Mouse (Mus musculus): ENCODE results near the gene Dhx33. TPM values are rescaled to one million over a fixed set of nuclear protein-coding genes. Genes with fewer than 3 reads are reported as not detected.

Dhx33 gene
- polyA plus RNA-seq, 1 experiment from 2014 or later = 20.7 TPM

DNA sequence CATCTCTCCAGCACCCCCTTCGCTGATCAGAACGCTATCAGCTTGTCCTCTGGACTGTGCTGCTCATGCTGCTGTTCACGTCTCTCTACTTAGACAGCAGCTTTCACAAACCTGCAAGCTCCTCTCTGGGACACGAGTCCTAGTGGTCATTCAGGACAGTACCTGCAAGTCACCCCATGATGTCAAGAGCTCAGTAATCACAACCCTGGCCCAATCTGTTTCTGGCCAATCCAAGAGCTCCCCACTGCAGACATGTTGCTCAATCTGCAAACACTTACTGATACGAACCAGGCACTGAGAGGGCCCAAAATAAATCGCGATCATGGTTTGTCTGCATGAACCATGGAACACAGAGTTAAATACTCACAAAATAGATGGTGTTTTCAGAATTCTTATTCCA lies 8.5 kb upstream of the Dhx33 start:
- Histone ChIP-seq H3K4me3 (no peak overlapping the region), H3K36me3 (peaks cover 67% of the 10 kb centered on the region), H3K9me3 (replicated peaks) (no peaks in the 10 kb centered on the region), H3K4me1 (peaks cover 12% of the 10 kb centered on the region), H3K27ac (replicated peaks) (no peak overlapping the region), H3K27me3 (ENCODE audit: low read depth, poor library complexity, severe bottlenecking) (no peaks in the 10 kb centered on the region)
- 95% methylated on average over 7 of the region's 7 CpGs for WGBS
- no peak for DNase-seq (ENCODE audit: low spot score)

DNA sequence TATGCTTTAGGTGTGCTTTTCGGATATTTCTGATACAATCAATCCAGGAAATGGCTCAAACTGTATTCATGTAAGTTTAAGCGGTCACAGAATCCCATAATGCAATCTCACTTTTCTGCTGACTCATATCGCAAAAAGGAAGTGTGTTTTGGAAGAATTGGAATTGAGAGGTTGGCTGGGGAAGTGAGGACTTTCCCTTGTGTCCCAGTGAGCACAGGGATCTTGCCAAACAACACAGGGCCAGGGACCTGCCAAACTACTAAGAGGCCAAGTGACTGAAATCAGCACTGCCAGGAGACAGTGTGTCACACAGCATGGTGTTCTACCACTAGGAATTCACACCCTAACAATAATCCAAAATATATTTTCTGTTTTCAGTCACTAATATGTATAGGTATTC lies 4.1 kb upstream of the Dhx33 start:
- H3K4me3 ChIP-seq = no peak overlapping the region
- no peaks in the 10 kb centered on the region for H3K27me3 ChIP-seq (ENCODE audit: low read depth, poor library complexity, severe bottlenecking)
- H3K9me3 ChIP-seq (replicated peaks) = no peaks in the 10 kb centered on the region
- 97% methylated on average over 3 of the region's 3 CpGs for WGBS
- peaks cover 9% of the 10 kb centered on the region for H3K4me1 ChIP-seq
- H3K27ac ChIP-seq (replicated peaks) = no peak overlapping the region
- peaks cover 62% of the 10 kb centered on the region for H3K36me3 ChIP-seq
- DNase-seq (ENCODE audit: low spot score) = no peak

DNA sequence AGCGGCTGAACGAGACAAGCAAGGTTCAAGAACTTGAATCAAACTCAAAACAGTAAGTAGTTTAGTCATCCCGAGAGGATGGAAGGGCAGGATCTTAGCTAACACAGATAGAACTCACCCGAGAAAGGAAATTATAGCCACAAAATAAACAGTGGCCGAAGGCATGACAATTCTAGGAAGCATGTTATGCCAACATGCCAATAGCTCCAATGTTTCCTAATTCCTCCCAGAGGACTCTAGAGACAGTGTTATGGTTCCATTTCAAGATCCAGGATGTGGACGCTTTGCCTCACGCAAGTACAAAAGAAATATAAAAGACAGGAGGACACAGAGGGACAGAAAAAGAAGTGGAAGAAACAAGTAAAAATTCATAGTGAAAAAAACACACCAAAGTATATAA lies 3.6 kb upstream of the Dhx33 start:
- Histone ChIP-seq H3K27me3 (ENCODE audit: low read depth, poor library complexity, severe bottlenecking) (no peaks in the 10 kb centered on the region), H3K36me3 (peaks cover 57% of the 10 kb centered on the region), H3K4me1 (peaks cover 14% of the 10 kb centered on the region), H3K27ac (replicated peaks) (no peak overlapping the region), H3K9me3 (replicated peaks) (no peaks in the 10 kb centered on the region), H3K4me3 (no peak overlapping the region)
- 91% methylated on average over 7 of the region's 7 CpGs for WGBS
- DNase-seq (ENCODE audit: low spot score) = no peak

DNA sequence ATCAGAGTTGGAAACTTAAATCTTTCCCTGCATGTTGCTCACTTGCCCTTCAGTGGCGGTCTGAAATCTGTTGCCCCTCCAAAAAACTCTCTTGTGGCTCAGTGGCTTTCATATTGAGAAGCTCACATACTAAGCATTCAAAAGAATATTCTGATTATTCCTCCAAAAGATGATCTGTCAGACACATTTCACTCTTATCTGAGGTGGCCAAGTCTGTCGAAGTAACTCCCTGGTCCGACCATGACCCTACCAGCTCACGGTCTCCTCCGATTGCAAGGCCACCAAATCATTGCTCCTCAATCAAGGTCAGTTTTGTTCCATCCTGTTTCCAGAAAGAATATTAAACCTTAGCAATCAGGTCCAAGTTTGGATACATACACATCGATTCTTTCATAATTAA lies 2.8 kb upstream of the Dhx33 start:
- H3K27me3 ChIP-seq (ENCODE audit: low read depth, poor library complexity, severe bottlenecking) = no peaks in the 10 kb centered on the region
- WGBS = 96% methylated on average over 6 of the region's 6 CpGs
- peaks cover 22% of the 10 kb centered on the region for H3K4me1 ChIP-seq
- no peak overlapping the region for H3K27ac ChIP-seq (replicated peaks)
- DNase-seq (ENCODE audit: low spot score) = no peak
- H3K36me3 ChIP-seq = peaks cover 49% of the 10 kb centered on the region
- no peak overlapping the region for H3K4me3 ChIP-seq
- H3K9me3 ChIP-seq (replicated peaks) = no peaks in the 10 kb centered on the region

DNA sequence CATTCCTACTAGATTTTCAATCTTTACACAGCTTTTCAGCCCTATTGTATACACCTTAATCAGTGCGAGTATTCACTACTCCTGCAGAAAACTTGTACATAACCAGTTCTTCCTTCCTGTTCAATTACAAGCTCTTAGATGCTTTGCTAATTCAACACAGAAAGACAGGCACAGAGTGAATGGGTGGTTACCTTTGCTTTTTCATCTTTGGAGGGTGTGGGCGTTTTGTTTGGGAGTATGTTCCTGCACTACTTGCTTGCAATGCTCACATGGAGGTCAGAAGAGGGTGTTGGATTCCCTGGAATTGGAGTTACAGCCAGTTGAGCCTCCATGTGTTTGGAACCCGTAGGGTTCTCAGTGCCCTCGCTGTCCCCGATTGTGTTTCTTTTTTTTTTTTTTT lies 809 bp upstream of the Dhx33 start:
- peak overlapping the region; percentile 89 for H3K4me3 ChIP-seq

DNA sequence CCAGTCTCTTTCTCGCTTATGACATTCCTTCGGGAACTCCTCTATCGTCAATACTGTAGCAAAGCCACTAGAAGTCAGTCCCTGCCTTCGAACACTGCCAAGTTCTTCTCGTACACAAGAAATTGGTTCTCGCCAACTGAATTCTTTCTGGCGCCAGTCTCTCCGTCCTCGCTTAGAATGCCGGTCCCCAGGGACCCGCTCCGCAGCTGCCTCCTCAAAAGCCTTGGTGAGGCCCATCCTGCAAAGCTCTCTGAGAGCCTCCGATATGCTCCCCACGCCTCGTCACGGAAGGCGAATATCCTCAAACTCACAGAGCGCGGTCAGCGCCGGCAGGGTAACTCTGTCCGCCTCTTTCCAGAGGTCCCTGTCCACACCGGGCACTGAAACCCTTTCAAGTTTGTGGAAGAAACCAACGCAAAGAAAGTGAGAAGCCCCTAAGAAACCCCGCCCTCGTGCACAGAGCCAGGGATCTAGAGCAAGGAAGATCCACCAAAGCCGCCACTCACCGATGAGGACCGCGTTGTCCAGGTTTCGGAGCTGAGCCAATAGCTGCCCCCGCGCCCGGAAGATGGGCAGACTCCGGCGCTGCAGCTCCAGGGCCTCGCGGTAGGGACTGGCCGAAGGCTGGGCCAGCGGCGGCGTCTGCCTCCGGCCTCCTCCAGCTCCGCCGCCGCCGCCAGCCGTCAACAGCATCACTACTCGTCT lies 474 bp downstream of the Dhx33 start:
- H3K36me3 ChIP-seq = peaks cover 43% of the 10 kb centered on the region
- DNase-seq (ENCODE audit: low spot score) = peak; percentile 45
- no peaks in the 10 kb centered on the region for H3K27me3 ChIP-seq (ENCODE audit: low read depth, poor library complexity, severe bottlenecking)
- H3K4me1 ChIP-seq = peaks cover 22% of the 10 kb centered on the region
- WGBS = under 1% methylated on average over 49 of the region's 49 CpGs
- no peaks in the 10 kb centered on the region for H3K9me3 ChIP-seq (replicated peaks)
- peak overlapping the region; percentile 89 for H3K4me3 ChIP-seq
- peak overlapping the region; percentile 83 for H3K27ac ChIP-seq (replicated peaks)

More for the DNA sequence above, 809 bp upstream of the Dhx33 start:
- Histone ChIP-seq H3K4me1 (peaks cover 22% of the 10 kb centered on the region), H3K9me3 (replicated peaks) (no peaks in the 10 kb centered on the region), H3K36me3 (peaks cover 42% of the 10 kb centered on the region), H3K27ac (replicated peaks) (peak overlapping the region; percentile 83), H3K27me3 (ENCODE audit: low read depth, poor library complexity, severe bottlenecking) (no peaks in the 10 kb centered on the region)
- WGBS = 67% methylated on average over 5 of the region's 5 CpGs
- DNase-seq (ENCODE audit: low spot score) = no peak

DNA sequence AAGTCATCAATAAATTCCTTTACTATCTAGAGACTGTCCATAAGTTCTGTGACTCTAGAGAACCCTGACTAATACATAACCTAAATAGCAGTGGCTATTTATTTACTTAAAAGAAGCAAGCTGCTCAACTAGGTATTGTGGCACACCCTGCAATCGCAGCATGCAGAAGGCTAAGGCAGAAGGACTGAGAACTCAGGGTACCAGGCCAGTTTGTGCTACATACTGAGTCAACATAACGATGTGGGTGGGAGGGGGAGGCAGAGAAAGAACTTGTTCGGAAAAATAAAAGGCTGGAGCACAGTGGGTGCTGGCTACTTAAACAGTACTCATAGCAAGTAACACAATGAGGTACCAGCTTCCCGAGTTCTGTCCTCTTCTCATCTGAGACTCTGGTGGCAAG lies 3.1 kb downstream of the Dhx33 start:
- 92% methylated on average over 4 of the region's 4 CpGs for WGBS

DNA sequence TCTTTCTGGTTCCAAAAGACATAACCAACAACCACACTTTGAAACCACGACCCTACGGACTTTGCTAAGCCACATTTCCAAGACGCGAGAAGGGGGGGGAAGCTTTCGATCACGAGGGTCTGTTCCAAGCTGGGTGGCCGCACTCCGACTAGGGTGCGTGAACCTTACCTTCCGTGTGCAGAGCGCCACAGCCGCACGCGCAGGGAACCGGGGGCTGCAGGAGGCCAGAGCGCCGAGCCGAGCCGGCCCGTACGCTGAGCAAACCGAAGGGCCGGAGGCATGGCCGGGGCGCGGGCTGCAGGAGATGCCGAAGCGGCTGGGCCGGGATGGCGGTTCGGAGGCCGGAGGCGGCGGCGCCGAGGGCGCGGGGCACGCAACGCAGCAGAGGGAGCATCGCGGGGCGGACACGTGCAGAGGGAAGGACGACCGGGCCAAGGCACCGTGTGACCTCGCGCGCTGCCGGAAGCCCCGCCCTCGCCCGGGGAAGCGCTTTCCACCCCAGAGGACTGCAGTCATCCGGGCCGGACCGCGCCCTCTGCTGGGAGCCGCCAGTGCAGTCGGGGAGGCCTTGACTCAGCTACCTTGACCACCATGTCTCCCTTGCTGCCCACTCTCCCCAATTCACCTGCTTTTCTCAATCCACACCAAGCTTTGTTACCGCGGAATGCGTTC lies 21.5 kb downstream of the Dhx33 start, which contains the start of gene C1qbp:
Gene C1qbp (minus strand): TSS at position 470 of the 672 bp plus-strand sequence.
- DNase-seq (ENCODE audit: low spot score) = peak; percentile 92
- peak within 1 kb of the TSS; percentile 94 for H3K27ac ChIP-seq (replicated peaks)
- H3K27me3 ChIP-seq (ENCODE audit: low read depth, poor library complexity, severe bottlenecking) = no peaks in the 10 kb centered on the region
- under 1% methylated on average over 64 of the region's 64 CpGs for WGBS
- H3K4me1 ChIP-seq = peaks cover 13% of the 10 kb centered on the region
- H3K9me3 ChIP-seq (replicated peaks) = no peaks in the 10 kb centered on the region
- peaks cover 77% of the 10 kb centered on the region for H3K36me3 ChIP-seq
- peak within 1 kb of the TSS; percentile 98 for H3K4me3 ChIP-seq

More for the DNA sequence above, 3.1 kb downstream of the Dhx33 start:
- Histone ChIP-seq H3K27ac (replicated peaks) (no peak overlapping the region), H3K36me3 (peaks cover 47% of the 10 kb centered on the region), H3K4me3 (no peak overlapping the region), H3K9me3 (replicated peaks) (no peaks in the 10 kb centered on the region), H3K27me3 (ENCODE audit: low read depth, poor library complexity, severe bottlenecking) (no peaks in the 10 kb centered on the region), H3K4me1 (peaks cover 22% of the 10 kb centered on the region)
- no peak for DNase-seq (ENCODE audit: low spot score)

DNA sequence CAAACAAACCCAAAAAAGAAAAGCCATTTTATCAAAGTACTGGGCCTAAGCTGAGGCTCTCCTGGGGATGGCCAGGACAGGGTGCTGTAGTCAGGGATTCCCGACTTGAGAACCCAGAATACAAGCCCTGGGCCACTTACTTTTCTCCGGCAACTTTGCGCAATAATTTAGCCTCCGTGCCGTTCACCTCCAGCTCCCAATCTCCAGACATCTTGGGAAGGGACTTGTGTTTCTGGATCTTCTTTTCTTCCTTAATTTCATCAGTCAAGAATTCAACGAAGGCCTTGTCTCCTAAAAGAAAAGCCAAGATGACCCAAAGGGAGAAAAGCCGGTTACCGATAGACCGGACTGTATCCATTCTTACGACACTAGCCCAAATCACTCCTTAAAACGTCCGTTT lies 22.2 kb downstream of the Dhx33 start:
- Histone ChIP-seq H3K36me3 (peaks cover 77% of the 10 kb centered on the region), H3K4me3 (peak overlapping the region; percentile 98), H3K27ac (replicated peaks) (peak overlapping the region; percentile 94), H3K27me3 (ENCODE audit: low read depth, poor library complexity, severe bottlenecking) (no peaks in the 10 kb centered on the region), H3K9me3 (replicated peaks) (no peaks in the 10 kb centered on the region), H3K4me1 (peaks cover 13% of the 10 kb centered on the region)
- DNase-seq (ENCODE audit: low spot score) = no peak
- 13% methylated on average over 12 of the region's 12 CpGs for WGBS

DNA sequence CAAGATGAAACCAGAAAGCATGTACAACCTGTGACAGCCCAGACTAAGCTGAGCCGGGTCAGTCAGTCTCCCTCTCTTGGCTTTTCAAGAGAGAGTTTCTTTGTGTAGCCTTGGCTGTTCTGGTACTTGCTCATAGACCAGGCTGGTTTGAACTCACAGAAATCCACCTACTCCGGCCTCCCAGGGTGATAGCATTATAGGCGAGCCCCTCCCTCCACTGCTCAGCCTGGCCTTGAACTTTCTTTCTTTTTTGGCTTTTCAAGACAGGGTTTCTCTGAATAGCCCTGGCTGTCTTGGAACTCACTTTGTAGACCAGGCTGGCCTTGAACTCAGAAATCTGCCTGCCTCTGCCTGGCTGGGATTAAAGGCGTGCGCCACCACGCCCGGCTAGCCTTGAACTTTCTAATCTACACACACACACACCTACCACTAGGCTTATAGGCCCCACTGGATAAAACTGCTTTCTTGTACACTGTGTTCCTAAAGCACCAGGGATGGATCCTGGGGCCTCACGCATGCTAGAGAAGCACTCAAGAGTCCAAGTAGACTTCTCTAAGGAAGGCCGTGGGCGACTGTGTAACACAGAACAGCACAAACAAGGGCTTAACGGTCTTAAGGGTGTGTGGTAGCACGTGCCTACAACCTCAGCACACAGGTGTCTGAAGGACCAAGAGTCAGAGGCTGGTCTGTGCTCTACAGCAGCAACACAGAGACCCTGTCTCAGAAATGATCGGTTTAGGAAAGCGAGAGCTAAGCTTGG lies 23.3 kb downstream of the Dhx33 start:
- WGBS = 93% methylated on average over 14 of the region's 14 CpGs
- Histone ChIP-seq H3K4me1 (peaks cover 13% of the 10 kb centered on the region), H3K4me3 (peak overlapping the region; percentile 98), H3K36me3 (peaks cover 77% of the 10 kb centered on the region), H3K9me3 (replicated peaks) (no peaks in the 10 kb centered on the region), H3K27me3 (ENCODE audit: low read depth, poor library complexity, severe bottlenecking) (no peaks in the 10 kb centered on the region), H3K27ac (replicated peaks) (no peak overlapping the region)
- DNase-seq (ENCODE audit: low spot score) = no peak

DNA sequence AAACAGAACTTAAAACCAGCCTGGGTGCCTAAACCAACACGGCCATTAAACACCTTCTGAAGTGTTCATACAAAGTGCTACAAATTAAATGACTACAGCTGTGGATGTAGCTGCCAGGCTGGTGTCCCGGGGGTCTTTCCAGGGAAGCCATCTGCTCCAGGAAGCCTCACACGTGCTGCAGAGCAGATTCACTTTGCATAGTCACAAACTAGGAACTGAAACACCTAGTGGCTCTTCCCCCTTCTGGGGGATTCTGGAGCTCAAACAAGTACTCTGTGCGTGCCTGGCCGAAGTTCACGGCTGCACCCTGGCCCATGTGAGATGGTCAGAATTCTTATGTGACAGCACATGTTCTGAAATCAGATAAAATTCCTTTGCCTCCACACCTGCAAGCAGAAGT lies 24.0 kb downstream of the Dhx33 start:
- peaks cover 77% of the 10 kb centered on the region for H3K36me3 ChIP-seq
- H3K27me3 ChIP-seq (ENCODE audit: low read depth, poor library complexity, severe bottlenecking) = no peaks in the 10 kb centered on the region
- H3K4me1 ChIP-seq = peaks cover 13% of the 10 kb centered on the region
- DNase-seq (ENCODE audit: low spot score) = no peak
- 89% methylated on average over 6 of the region's 6 CpGs for WGBS
- H3K27ac ChIP-seq (replicated peaks) = no peak overlapping the region
- H3K4me3 ChIP-seq = no peak overlapping the region
- no peaks in the 10 kb centered on the region for H3K9me3 ChIP-seq (replicated peaks)

DNA sequence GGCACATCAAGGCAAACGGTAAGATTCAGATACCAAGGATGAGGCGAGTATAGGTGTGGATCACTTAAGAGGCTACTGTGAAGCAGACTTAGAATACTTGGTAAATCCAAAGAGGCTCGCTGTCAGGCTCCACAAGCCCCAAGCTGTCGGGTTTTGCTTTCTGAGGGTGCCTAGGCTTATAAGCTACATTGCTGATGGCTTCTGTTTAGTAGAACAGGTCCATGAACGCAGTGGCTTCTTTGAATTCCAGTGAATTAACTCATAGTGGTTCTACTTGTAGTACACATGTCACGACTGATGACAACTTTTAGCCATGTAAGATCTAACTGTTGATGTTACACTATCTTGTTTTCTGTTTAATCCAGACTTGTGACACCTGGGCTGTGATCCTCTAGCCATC lies 26.9 kb downstream of the Dhx33 start:
- H3K9me3 ChIP-seq (replicated peaks) = no peaks in the 10 kb centered on the region
- H3K27me3 ChIP-seq (ENCODE audit: low read depth, poor library complexity, severe bottlenecking) = no peaks in the 10 kb centered on the region
- DNase-seq (ENCODE audit: low spot score) = no peak
- H3K4me1 ChIP-seq = peaks cover 13% of the 10 kb centered on the region
- no peak overlapping the region for H3K4me3 ChIP-seq
- H3K36me3 ChIP-seq = peaks cover 94% of the 10 kb centered on the region
- 92% methylated on average over 6 of the region's 6 CpGs for WGBS
- no peak overlapping the region for H3K27ac ChIP-seq (replicated peaks)

DNA sequence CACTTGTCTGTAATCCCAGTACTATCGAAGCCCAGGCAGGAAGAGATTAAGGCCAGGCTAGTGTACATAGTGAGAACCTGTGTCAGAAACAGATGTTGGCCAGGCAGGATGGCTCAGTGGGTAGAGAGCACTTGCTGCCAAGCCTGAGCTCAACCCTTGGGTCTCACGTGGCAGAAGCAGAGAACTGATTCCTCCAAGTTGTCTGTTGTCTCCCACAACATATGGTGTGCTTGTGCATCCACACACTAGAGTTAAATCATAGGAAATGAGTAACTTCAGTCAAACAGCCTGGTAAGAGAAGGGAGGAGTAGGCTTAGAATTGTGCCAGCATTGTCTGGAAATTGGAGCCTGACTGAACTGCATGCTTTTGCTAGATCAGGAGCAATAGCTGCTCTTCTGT lies 29.0 kb downstream of the Dhx33 start:
- no peaks in the 10 kb centered on the region for H3K27me3 ChIP-seq (ENCODE audit: low read depth, poor library complexity, severe bottlenecking)
- no peak overlapping the region for H3K4me3 ChIP-seq
- no peaks in the 10 kb centered on the region for H3K9me3 ChIP-seq (replicated peaks)
- 78% methylated on average over 2 of the region's 2 CpGs for WGBS
- H3K27ac ChIP-seq (replicated peaks) = no peak overlapping the region
- H3K36me3 ChIP-seq = peaks cover 86% of the 10 kb centered on the region
- peaks cover 7% of the 10 kb centered on the region for H3K4me1 ChIP-seq
- no peak for DNase-seq (ENCODE audit: low spot score)
